Mouse (Mus musculus) heart, postnatal 14 days (tissue): Measurements from ENCODE around the gene Dscam. TPM values are rescaled to one million over a fixed set of nuclear protein-coding genes. Genes with fewer than 3 reads are reported as not detected.

Experiments used
- DNase-seq, 2 experiments: peaks; one replicate each; pipeline ENCODE4 v3.0.0; 2021 to 2022
- intact Hi-C: fragments of 180-260 bp; cut with DNase I; formaldehyde crosslinking; loops from one replicate; pipeline ENCODE4 v1.15.1; 2025
- total RNA-seq, 2 experiments: library from RNA; stranded (reverse); gene quantifications; 2 replicates each; pipeline ENCODE4 v1.2.3; 2021

Dscam gene
- total RNA-seq, 2 experiments from 2014 or later, result 0.05 TPM; not detected in 1

DNA sequence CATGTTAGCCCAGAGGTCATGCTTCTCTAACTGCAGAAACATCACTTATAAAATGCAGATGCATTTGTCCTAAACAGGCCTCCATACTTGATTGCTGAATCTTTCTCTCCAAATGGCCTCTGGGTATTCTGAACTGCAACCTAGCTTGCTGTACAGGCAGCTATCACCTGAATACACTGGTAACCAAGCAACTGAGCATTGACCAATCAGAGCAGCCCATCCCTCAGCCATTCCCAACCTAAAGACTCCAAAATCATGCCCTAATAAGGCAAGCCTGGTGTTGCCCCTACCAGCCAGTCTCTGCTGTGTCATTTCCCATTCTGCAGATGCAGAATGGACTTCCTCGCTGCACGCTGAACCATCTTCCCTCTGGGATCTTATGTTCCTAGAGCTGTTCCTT is 200.9 kb downstream of the Dscam start:
- DNase-seq, result no peak
- intact Hi-C loops, result no loop called here

DNA sequence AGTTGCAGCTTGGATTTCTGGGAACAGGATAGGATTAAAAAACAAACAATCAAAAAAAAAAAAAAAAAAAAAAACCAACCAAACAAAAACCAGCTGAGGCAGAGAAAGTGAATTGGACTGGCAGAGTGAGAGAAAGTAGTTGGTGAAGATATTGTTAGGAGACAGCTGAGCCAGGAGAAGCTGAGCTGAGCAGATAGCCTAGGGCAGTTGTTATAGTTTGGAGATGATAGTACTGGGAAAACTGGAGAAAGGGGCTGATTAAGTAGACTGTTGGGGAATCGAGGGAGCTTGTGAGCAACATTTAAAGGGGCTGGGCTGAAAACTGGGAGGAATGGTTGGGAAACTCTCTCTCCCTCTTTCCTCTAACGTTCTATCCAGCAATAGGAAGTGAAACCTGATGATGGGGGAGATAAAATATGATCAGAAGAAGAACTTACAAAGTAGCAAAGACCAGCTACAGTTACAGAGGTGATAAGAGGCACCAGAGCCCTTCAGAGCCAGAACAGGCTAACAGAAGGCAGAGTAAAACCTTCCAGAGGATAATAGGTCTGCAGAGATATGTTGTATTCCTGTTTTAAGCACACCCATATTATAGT is 201.6 kb downstream of the Dscam start:
- intact Hi-C loops, result no loop called here
- DNase-seq, result no peak

DNA sequence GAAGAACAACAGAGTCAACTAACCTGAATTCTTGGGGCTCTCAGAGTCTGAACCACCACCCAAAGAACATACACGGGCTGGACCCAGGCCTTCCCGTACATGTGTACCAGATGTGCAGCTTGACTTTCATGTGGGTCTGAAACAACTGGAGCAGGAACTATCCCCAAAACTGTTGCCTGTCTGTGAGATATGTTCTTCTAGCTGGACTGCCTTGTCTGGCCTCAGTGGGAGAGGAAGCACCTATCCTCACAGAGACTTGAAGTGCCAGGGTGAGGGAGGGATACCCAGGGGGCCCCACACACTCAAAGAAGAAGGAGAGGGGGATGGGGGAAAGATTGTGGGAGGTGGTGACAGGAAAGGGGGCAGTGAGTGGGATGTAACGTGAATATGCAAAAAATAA is 210.9 kb downstream of the Dscam start:
- DNase-seq, result no peak
- intact Hi-C loops, result no loop called here

DNA sequence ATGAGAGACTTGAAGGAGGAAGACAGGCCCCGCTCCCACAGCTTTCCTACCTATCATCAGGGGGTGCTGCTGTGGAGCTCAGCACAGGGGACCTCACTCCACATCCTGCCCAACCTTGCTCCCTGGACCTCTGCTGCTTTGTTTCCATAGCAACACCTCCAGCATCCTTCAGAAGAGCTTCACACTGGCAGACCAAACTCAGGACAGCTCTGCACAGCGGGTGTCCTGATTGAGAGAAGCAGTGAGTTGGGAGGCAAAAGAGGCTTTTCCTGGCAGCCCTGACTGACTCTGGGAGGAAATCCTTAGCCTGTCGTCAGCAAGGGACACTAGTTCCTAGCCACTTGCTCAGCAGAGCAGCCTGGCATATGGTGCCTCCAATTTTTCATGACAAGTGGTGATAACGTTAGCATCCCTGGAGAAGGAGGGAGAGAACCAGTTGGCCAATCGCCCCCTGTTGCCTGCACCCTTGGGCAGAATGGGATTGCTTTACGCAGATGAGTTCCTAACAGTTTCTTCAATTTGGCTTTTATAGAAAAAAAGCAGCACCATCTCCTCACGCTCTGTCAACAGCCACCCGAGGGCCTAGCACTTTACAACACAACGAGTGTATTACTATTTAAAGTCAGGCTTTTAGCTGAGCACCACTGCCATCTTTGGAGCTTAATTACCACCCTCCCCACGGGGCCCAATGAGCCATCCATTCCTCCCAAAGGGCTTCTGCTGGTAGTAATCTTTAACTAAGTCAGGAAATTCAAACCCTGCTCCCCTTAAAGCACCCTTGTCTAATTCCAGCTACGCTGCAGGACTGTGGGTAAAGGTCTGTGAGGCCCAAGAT is 224.9 kb downstream of the Dscam start:
- intact Hi-C loops, result no loop called here
- DNase-seq, result no peak

DNA sequence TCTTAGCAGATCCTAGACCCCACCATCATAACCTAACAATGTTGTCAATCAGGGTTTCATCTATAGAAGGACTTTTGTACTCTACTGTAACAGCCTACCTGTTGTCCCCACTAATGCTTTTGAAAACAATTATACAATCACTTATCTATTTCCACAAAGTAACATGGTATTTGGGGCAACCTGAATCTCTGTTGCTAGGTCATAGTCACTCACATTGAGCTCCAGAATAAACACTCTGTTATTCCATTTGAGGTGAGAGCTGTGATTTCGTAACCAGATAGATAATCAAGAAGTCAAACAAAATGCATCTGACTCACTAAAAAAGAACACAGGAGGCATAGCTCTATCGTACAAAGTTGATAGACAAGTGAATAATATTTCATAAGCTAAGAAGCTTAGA is 226.9 kb downstream of the Dscam start:
- no peak for DNase-seq
- intact Hi-C loops, result no loop called here

DNA sequence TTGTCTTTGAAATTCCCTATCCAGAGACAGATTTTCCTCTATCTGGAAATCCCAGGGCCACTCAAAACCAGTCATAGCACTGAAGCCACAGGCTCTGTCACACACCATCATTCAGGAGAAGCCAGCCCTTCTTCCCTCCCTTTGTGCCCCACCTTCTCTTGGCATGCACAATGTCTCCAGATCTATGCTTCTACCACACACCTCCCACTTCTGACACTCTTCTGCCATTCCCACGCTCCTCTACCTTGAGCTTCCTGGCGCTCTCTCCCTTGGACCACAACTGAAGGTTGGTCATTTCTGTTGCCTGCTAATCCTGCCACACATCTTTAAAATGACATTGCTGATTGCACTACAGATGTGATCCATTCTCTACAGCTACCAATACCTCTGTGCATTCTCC is 235.8 kb downstream of the Dscam start:
- intact Hi-C loops, result no loop called here
- no peak for DNase-seq

DNA sequence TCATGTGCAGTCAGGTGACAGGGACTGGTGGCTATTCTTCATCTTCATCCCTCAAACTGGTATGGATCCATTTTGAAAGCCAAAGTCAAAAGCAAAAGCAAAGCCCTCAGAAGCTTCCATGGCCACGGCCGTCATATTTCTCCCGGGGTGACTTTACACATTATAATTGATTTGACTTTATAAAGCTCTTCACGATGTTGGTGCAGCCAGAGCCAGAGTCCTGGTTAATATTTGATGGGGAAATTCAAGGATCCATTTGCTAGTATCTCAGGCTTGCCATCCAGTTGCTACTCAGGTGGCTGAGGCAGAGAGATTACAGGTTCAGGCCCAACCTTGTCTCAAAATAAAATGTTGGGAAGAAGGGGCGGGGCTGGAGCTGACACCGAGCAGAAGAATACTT is 238.3 kb downstream of the Dscam start:
- DNase-seq, result no peak
- intact Hi-C loops, result no loop called here

DNA sequence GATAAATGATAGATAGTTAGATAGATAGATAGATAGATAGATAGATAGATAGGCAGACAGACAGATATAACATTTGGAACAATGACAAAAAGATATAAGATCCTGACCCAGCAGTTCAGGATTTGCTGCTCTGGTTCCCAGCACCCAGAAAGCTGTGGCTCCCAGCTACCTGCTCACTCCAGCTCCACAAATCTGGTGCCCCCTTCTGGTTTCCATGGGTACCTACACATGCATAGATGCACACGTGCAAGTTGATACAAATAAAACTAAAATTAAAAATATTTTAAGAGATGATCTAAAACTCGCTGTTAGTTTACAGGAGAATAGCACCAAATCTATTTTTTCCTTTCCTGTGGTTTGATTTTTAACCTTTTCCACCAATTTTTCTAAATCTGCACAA is 238.8 kb downstream of the Dscam start:
- no peak for DNase-seq
- intact Hi-C loops, result no loop called here

DNA sequence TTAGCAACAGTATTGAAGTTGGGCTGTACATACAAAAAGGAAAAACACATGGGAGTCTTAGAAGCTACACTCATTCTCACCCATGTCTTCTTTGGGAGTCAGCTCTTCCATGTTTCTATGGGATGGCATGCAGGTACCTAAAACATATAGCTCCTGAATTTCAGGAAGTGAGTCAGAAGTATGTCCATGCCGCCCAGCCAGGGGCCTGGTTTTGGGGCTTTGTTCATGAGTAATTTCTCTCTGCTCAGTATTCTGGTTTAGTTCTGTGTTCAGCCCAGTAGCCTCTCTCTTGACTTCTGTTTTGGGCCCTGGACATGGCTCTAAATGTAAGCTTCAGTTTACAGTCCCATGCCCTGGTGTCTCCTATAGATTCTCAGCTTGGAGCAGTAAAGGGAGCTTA is 242.5 kb downstream of the Dscam start:
- DNase-seq, result no peak
- intact Hi-C loops, result no loop called here

DNA sequence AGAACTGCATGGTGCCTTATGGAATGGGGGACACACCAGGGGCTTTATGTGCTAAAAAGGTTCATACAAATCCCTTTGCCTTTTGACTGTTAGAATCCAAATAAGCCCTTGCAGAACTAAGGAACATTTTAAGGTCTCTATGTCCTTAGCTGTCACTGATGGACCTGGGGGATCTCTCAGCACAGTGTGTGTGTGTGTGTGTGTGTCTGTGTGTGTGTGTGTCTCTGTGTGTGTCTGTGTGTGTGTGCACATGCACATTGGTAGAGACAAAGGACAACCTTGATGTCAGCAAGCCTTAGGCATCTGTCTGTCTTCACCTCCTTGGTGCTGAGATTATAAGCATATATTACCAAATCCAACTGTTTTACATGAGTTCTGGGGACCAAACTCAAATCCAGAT is 243.1 kb downstream of the Dscam start:
- DNase-seq, result no peak
- intact Hi-C loops, result no loop called here

DNA sequence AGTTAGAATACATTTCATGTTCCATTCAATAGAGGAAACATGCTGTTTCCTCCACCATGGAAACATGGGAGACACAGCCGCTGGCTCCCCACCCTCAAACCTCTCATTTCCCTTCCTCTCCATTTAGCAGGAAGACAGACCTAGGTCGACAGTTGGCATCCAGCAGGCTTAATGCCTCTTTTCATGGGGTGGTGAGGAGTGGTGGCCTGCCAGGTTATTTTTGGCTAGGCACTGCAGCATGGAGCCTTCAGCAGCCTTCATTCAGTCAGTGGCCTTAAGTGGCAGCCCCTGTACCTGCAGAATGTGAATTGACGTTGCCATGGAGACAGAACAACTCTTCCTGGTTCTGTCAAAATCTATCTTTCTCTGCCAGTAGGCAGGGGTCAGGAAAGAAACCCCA is 243.6 kb downstream of the Dscam start:
- no peak for DNase-seq
- intact Hi-C loops, result no loop called here

DNA sequence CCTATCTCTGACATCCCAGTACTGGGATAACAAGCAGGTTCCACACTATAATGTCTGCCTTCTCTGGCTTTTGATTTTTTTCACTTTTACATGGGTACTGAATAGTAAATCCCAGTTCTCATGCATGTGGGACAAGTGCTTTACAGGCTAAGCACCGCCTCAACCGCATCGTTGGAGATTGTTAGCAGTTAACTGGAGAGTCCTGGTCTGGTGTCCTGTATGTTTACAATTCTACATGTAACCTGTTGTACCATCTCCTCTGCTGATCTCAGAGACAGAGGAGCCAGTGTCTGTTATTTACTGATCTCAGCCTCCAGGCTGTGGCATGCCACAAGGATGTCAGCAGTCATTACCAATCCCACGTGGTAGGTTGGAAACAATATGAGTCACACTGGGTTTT is 246.6 kb downstream of the Dscam start:
- intact Hi-C loops, result no loop called here
- DNase-seq, result no peak

DNA sequence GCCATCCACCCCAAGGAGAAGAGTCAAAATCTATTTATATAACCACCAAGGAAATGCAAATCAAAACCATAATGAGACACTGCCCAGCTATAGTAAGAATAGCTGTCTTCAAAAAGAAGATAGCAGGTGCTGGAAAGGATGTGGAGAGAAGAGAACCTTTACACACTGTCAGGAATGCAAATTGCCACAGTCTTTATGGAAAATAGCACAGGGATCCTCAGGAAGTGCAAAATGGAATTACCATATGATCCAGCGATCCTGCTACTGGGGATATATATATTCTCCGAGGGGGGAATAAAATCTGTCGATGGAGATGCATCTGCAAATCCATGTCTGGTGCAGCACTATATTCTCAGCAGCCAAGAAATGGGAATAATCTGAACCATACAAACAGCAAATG is 256.1 kb downstream of the Dscam start:
- intact Hi-C loops, result no loop called here
- DNase-seq, result no peak

DNA sequence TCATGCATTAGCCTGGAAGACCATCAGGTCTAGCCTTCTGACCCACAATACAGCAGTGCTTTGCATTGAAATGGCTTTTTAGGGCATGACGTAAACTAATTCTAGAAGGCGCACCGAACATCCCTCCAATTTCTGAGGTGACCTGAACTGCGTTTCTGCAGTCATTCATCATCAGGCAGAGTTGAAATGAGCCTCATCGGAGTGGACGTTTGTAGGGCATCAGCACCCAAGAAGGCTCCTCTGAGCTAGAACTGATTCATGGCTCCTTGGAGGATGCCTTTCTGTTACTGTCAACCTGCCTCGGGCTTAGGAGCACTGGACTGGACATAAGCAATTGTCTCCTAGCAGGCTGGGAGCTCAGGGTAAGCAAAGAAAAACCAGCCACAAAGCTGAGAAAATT is 257.7 kb downstream of the Dscam start:
- intact Hi-C loops, result no loop called here
- DNase-seq, result no peak

DNA sequence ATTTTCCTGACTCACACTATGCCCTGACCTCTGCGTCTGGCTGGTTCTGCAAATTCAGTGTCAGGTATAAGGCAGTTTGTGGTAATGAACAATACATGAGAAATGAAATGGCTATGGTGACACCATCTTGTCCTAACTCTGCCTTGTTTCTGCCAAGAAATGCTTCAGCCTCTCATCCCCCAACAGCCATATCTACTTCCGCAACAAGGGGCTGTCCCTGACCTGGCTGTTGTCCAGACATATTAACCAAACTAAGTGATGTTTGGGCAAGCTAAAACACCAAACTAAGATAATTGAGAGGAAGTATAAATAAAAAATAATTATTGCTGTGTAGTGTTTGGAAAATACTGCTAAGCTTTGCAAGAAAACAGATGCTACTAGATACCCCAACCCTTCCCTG is 258.4 kb downstream of the Dscam start:
- DNase-seq, result no peak
- intact Hi-C loops, result no loop called here

DNA sequence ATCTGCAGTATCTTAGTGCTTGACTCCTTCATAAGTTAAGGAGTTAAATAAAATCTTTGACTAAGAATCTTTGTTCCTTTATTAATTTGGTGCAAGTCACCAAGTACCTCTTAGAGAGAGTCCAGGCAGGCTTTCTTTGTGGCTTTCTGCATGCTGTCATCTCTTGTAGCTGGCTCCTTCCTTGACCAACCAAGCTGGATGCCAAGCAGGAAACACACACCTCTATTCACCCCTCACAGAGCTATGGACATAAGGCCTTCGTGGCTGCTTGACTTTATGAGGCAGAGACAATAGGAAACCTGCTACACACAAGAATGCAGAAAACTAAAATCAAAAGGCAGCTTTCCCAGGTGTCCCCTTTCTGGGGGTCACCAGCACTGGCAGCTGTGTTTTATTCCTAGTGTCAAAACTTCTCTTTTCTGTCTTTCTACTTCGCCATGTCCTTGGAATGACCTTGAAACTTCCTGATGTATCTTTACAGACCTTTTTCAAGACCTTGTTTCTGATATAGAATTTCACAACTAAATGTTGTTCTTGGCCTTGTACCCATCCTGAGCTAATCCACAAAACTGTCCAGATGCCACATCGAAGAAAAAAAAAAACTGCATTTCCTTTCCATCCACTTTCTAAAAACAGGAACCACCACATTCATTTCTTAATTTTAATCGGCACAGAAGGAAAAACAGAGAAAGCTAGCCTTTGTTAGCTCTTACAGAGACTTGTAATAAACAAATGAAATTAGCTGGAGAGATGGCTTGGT is 260.0 kb downstream of the Dscam start:
- intact Hi-C loops, result no loop called here
- DNase-seq, result no peak

DNA sequence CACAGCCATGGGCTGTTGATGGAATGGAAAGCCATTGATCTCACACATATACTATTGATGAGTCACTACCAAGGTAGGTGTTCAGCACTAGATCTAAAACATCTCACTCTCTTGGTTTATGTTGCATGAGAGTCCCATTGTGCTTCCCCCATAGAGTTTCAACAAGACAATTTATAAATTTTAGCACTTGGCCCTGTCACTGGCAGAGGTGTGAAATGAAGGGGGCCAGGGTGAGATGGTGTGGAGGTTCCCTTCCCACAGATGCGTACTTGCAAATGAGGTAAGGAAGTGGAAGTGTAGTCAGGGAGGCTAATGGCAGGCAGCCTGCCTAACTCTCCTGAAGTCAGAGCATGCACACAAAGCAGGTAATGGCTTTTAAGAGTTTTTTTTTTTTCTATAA is 262.7 kb downstream of the Dscam start:
- intact Hi-C loops, result no loop called here
- DNase-seq, result no peak

DNA sequence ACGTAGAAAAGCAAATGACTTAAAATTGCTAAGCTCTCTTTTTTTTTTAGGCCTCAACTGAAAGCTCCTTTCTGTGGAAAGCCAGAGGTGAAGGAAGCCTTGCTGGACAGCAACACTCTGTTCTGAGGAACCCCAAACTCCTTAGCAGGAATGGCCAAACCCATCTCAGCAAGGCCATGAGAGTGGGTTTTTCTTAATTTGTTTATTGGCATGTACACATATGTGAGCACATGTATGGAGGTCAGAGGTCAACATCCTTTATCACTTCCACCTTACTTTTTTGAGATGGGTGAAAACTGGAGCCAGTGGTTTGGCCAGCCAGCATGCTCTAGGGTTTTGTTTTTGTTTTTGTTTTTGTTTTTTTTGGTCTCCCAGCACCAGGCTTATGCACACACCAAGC is 263.5 kb downstream of the Dscam start:
- DNase-seq, result no peak
- intact Hi-C loops, result no loop called here

DNA sequence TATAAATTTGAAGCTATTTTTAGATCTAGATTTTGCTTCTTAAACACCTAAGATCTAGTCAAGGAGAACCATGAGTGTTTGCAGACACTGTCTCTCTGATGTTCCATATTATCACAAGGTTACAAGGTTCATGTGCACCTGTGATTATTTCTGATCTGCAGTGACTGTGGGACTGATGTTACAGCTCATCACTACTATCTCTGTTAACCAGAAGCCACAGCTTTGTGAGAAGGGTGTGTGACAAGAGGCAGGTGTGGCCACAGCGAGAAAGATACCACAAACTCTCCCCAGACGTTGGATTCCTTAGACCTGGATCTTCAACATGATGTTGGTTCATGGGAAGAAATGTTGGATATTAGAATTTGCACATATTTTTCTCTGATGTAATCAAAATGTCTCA is 263.9 kb downstream of the Dscam start:
- no peak for DNase-seq
- intact Hi-C loops, result no loop called here

DNA sequence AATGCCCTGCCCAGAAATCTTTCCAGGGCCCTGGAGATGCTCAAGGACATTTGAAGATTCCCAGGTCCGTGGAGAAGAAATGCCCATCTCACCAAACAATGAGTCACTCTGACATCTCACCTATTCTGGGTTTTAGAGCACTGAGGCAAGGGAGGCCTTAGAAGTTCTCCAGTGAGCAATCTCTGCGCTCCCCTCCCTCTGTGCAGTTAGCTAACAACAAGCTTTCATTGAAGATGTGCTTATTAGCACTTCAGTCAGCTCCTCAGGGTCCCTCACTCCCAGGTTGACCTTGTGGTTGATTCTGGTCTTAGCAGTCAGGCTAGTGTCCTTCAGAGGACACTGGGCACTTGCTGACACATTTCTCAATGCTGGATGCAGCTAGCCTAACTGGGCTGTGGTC is 265.8 kb downstream of the Dscam start:
- intact Hi-C loops, result no loop called here
- no peak for DNase-seq

DNA sequence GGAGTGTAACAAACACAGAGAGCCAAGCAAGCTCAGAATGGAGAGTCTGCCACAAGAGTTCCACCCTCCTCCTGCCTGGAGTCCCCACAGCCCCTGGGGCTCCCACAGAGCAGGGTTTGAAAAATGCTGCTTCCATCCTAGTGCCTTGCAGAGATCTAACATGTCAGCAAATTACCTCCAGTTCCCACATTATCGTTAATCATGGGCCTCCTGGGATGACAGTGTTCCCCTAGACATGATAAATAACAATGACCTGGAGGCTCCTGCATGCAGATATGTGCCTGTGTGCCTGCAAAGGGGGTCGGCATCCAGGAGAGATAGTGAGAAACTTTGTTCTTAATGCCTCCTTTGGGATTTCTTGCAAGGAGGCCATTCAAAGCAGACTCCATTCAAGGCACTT is 266.2 kb downstream of the Dscam start:
- DNase-seq, result no peak
- intact Hi-C loops, result no loop called here

DNA sequence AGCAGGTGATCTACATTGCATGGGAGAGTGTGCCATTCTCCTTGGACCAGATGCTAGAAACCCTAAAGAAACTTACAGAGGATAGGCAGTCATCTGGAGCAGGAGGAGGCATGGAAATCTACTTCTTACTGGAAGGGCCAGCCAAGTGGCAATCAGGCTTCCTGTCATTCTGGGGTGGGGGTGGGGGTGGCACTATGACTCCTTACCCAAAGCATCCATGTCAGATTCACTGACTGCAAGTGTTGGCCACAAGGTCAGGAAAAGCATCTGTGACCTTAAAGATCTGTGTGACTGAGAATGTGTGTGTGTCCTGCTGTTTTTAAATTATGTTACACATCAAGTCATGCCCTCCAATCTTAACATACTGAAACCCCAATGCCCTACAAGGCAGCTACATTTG is 268.0 kb downstream of the Dscam start:
- DNase-seq, result no peak

More for the DNA sequence above, 268.0 kb downstream of the Dscam start:
- intact Hi-C loops, result no loop called here
